Mouse (Mus musculus) liver, embryonic 13.5 days (tissue): ENCODE results near the gene Snapc3. TPM values are rescaled to one million over a fixed set of nuclear protein-coding genes. Genes with fewer than 3 reads are reported as not detected.

Experiments used
- ATAC-seq: fragments of 200-750 bp; cut with Nextera tagmentation; 2 replicates; pipeline ENCODE4 v1.8.0; 2017; ENCODE audit warnings: low read depth, mild to moderate bottlenecking, moderate number of reproducible peaks, moderate library complexity
- DNase-seq: peaks from one replicate; pipeline ENCODE4 v3.0.0; 2022
- H3K27ac ChIP-seq: fragments of 300-500 bp; sonication (generic); 2 replicates; pipeline ENCODE4 v1.5.1; 2015; ENCODE audit warnings: moderate library complexity, mild to moderate bottlenecking, inconsistent platforms
- H3K27me3 ChIP-seq: fragments of 300-500 bp; sonication (generic); 2 replicates; pipeline ENCODE4 v1.6.1; 2015; ENCODE audit warnings: mild to moderate bottlenecking, inconsistent platforms
- H3K36me3 ChIP-seq: fragments of 300-500 bp; sonication (generic); 2 replicates; pipeline ENCODE4 v1.6.1; 2015; ENCODE audit warnings: mild to moderate bottlenecking, inconsistent platforms
- H3K4me1 ChIP-seq: fragments of 300-500 bp; sonication (generic); replicated peaks from 2 replicates; pipeline ENCODE4 v1.6.1; 2015; ENCODE audit warnings: inconsistent platforms
- H3K4me2 ChIP-seq: fragments of 300-500 bp; sonication (generic); 2 replicates; pipeline ENCODE4 v1.6.1; 2015; ENCODE audit warnings: inconsistent platforms, mild to moderate bottlenecking, moderate library complexity
- H3K4me3 ChIP-seq: fragments of 300-500 bp; sonication (generic); replicated peaks from 2 replicates; pipeline ENCODE4 v1.5.1; 2015; ENCODE audit warnings: mild to moderate bottlenecking, inconsistent platforms
- H3K9ac ChIP-seq: fragments of 300-500 bp; sonication (generic); 2 replicates; pipeline ENCODE4 v1.6.1; 2015; ENCODE audit warnings: mild to moderate bottlenecking, inconsistent platforms
- H3K9me3 ChIP-seq: fragments of 300-500 bp; sonication (generic); replicated peaks from 2 replicates; pipeline ENCODE4 v1.6.1; 2016; ENCODE audit warnings: inconsistent platforms
- WGBS: fragments of 180-500 bp; shearing (Covaris S2); methylation state at CpG from one replicate; pipeline ENCODE4 v1.1.7; 2015; ENCODE audit not compliant: insufficient replicate concordance; 5-methylcytosine and 5-hydroxymethylcytosine counted together
- polyA plus RNA-seq: library from polyadenylated mRNA; unstranded; fragments of >200 nt; fragmentation: Nextera tagmentation; extraction: Ambion mirVana; gene quantifications from 2 replicates; pipeline ENCODE4 v1.2.1, GENCODE M21; 2015

Snapc3 gene
- 12.3 and 14.6 TPM in 2 replicates for polyA plus RNA-seq

- Histone ChIP-seq H3K27me3 (no peaks in the 10 kb centered on the region), H3K4me1 (peaks cover 22% of the 10 kb centered on the region), H3K9me3 (no peaks in the 10 kb centered on the region), H3K4me2 (peak within 1 kb of the TSS; percentile 74), H3K9ac (peak within 1 kb of the TSS; percentile 88), H3K27ac (peak within 1 kb of the TSS; percentile 40; the same call in 1 of the 2 replicates), H3K36me3 (no peaks in the 10 kb centered on the region), H3K4me3 (peak within 1 kb of the TSS; percentile 88)
- ATAC-seq = peak; percentile 98
- DNase-seq = peak; percentile 94
- 1% methylated on average over 41 of the region's 41 CpGs for WGBS
Observed at GRCm38 (mm10) chr4:83417160-83417819, at the start of gene Snapc3. TSS of gene Snapc3 (plus strand) at chr4:83417724.

GRCm38 (mm10) chr4:83373381-83373780 lies 44.1 kb upstream of the Snapc3 start:
- no peak overlapping the region for H3K4me2 ChIP-seq
- H3K4me3 ChIP-seq = no peak overlapping the region

GRCm38 (mm10) chr4:83375650-83376049 lies 41.9 kb upstream of the Snapc3 start:
- no peaks in the 10 kb centered on the region for H3K36me3 ChIP-seq
- no peak overlapping the region for H3K4me3 ChIP-seq
- no peaks in the 10 kb centered on the region for H3K9me3 ChIP-seq
- no peak overlapping the region for H3K9ac ChIP-seq
- 62% methylated on average over 6 of the region's 6 CpGs for WGBS
- DNase-seq = no peak
- no peaks in the 10 kb centered on the region for H3K4me1 ChIP-seq
- H3K27ac ChIP-seq = no peak overlapping the region
- no peak for ATAC-seq
- no peaks in the 10 kb centered on the region; the same call in 1 of the 2 replicates for H3K27me3 ChIP-seq
- H3K4me2 ChIP-seq = no peak overlapping the region

More at GRCm38 (mm10) chr4:83373381-83373780, 44.1 kb upstream of the Snapc3 start:
- H3K9ac ChIP-seq = no peak overlapping the region
- ATAC-seq (no peak), DNase-seq (no peak)
- whole genome bisulfite sequencing = 52% methylated on average over 4 of the region's 4 CpGs
- no peaks in the 10 kb centered on the region for H3K27me3 ChIP-seq
- no peaks in the 10 kb centered on the region for H3K4me1 ChIP-seq
- no peaks in the 10 kb centered on the region for H3K36me3 ChIP-seq
- no peaks in the 10 kb centered on the region for H3K9me3 ChIP-seq
- H3K27ac ChIP-seq = no peak overlapping the region

- H3K27me3 ChIP-seq = no peaks in the 10 kb centered on the region; the same call in 1 of the 2 replicates
- WGBS = 38% methylated on average over 7 of the region's 7 CpGs
- H3K36me3 ChIP-seq = no peaks in the 10 kb centered on the region
- no peak overlapping the region for H3K9ac ChIP-seq
- ATAC-seq (no peak), DNase-seq (no peak)
- no peak overlapping the region for H3K4me3 ChIP-seq
- H3K4me2 ChIP-seq = no peak overlapping the region
- H3K27ac ChIP-seq = no peak overlapping the region
- no peaks in the 10 kb centered on the region for H3K9me3 ChIP-seq
- H3K4me1 ChIP-seq = no peaks in the 10 kb centered on the region
Observed at GRCm38 (mm10) chr4:83376461-83377015, 41.0 kb upstream of the Snapc3 start.

- DNase-seq = no peak
- no peaks in the 10 kb centered on the region for H3K4me1 ChIP-seq
- no peak overlapping the region for H3K4me3 ChIP-seq
- H3K9me3 ChIP-seq = no peaks in the 10 kb centered on the region
- no peak overlapping the region for H3K4me2 ChIP-seq
- no peak for ATAC-seq
- H3K27ac ChIP-seq = no peak overlapping the region
- H3K9ac ChIP-seq = no peak overlapping the region
- H3K36me3 ChIP-seq = no peaks in the 10 kb centered on the region
- no peaks in the 10 kb centered on the region; the same call in 1 of the 2 replicates for H3K27me3 ChIP-seq
Observed at GRCm38 (mm10) chr4:83379036-83379435, 38.5 kb upstream of the Snapc3 start.

GRCm38 (mm10) chr4:83379746-83380145 lies 37.8 kb upstream of the Snapc3 start:
- Histone ChIP-seq H3K9me3 (no peaks in the 10 kb centered on the region), H3K4me3 (no peak overlapping the region), H3K4me2 (no peak overlapping the region), H3K4me1 (no peaks in the 10 kb centered on the region), H3K27me3 (no peaks in the 10 kb centered on the region; the same call in 1 of the 2 replicates), H3K9ac (no peak overlapping the region), H3K27ac (no peak overlapping the region), H3K36me3 (no peaks in the 10 kb centered on the region)
- WGBS = 65% methylated on average over 6 of the region's 6 CpGs
- no peak for DNase-seq
- no peak for ATAC-seq

GRCm38 (mm10) chr4:83380266-83380665 lies 37.3 kb upstream of the Snapc3 start:
- Histone ChIP-seq H3K27ac (no peak overlapping the region), H3K4me2 (no peak overlapping the region), H3K4me3 (no peak overlapping the region), H3K27me3 (no peaks in the 10 kb centered on the region; the same call in 1 of the 2 replicates), H3K36me3 (no peaks in the 10 kb centered on the region), H3K9ac (no peak overlapping the region), H3K9me3 (no peaks in the 10 kb centered on the region), H3K4me1 (no peaks in the 10 kb centered on the region)
- WGBS = 65% methylated on average over 4 of the region's 4 CpGs
- DNase-seq = no peak
- no peak for ATAC-seq

GRCm38 (mm10) chr4:83383899-83384490 lies 33.5 kb upstream of the Snapc3 start:
- no peak for ATAC-seq
- no peaks in the 10 kb centered on the region for H3K36me3 ChIP-seq
- H3K9me3 ChIP-seq = no peaks in the 10 kb centered on the region
- whole genome bisulfite sequencing = 40% methylated on average over 6 of the region's 6 CpGs
- no peaks in the 10 kb centered on the region for H3K4me1 ChIP-seq
- no peak overlapping the region for H3K4me3 ChIP-seq
- H3K27ac ChIP-seq = no peak overlapping the region
- H3K4me2 ChIP-seq = no peak overlapping the region
- H3K9ac ChIP-seq = no peak overlapping the region
- no peaks in the 10 kb centered on the region; the same call in 1 of the 2 replicates for H3K27me3 ChIP-seq
- peak; percentile 16 for DNase-seq

- Histone ChIP-seq H3K4me3 (no peak overlapping the region), H3K27me3 (no peaks in the 10 kb centered on the region), H3K9me3 (no peaks in the 10 kb centered on the region), H3K4me1 (no peaks in the 10 kb centered on the region), H3K36me3 (no peaks in the 10 kb centered on the region), H3K4me2 (no peak overlapping the region), H3K27ac (no peak overlapping the region), H3K9ac (no peak overlapping the region)
- ATAC-seq (no peak), DNase-seq (no peak)
Observed at GRCm38 (mm10) chr4:83385091-83385490, 32.4 kb upstream of the Snapc3 start.

GRCm38 (mm10) chr4:83390551-83390950 lies 27.0 kb upstream of the Snapc3 start:
- DNase-seq = no peak
- 37% methylated on average over 2 of the region's 2 CpGs for WGBS
- no peak overlapping the region for H3K27ac ChIP-seq
- no peaks in the 10 kb centered on the region for H3K9me3 ChIP-seq
- H3K4me1 ChIP-seq = no peaks in the 10 kb centered on the region
- no peaks in the 10 kb centered on the region for H3K27me3 ChIP-seq
- no peak overlapping the region for H3K9ac ChIP-seq
- no peaks in the 10 kb centered on the region for H3K36me3 ChIP-seq
- ATAC-seq = no peak
- H3K4me3 ChIP-seq = no peak overlapping the region
- H3K4me2 ChIP-seq = no peak overlapping the region

- Histone ChIP-seq H3K27me3 (no peaks in the 10 kb centered on the region), H3K4me2 (no peak overlapping the region), H3K4me1 (no peaks in the 10 kb centered on the region), H3K9ac (no peak overlapping the region), H3K36me3 (no peaks in the 10 kb centered on the region), H3K4me3 (no peak overlapping the region), H3K27ac (no peak overlapping the region), H3K9me3 (no peaks in the 10 kb centered on the region)
- no peak for DNase-seq
- no peak for ATAC-seq
- WGBS = 36% methylated on average over 3 of the region's 3 CpGs
Observed at GRCm38 (mm10) chr4:83391956-83392355, 25.6 kb upstream of the Snapc3 start.

GRCm38 (mm10) chr4:83393733-83394132 lies 23.8 kb upstream of the Snapc3 start:
- 65% methylated on average over 1 of the region's 1 CpGs for WGBS
- Histone ChIP-seq H3K9ac (no peak overlapping the region), H3K27ac (no peak overlapping the region)

More at GRCm38 (mm10) chr4:83393733-83394132, 23.8 kb upstream of the Snapc3 start:
- Histone ChIP-seq H3K27me3 (no peaks in the 10 kb centered on the region), H3K4me1 (no peaks in the 10 kb centered on the region), H3K4me2 (no peak overlapping the region), H3K36me3 (no peaks in the 10 kb centered on the region), H3K4me3 (no peak overlapping the region), H3K9me3 (no peaks in the 10 kb centered on the region)
- DNase-seq = no peak
- no peak for ATAC-seq
